Mouse (Mus musculus) embryonic fibroblast, embryonic 13.5 days (primary cell): ENCODE data around the gene Pitpnc1.

ENCODE experiments used
- CTCF ChIP-seq: IDR thresholded peaks from 2 replicates; pipeline ENCODE4 v1.5.1; 2011; ENCODE audit warnings: mild to moderate bottlenecking, control low read depth, low read length, moderate library complexity, borderline replicate concordance; ENCODE audit not compliant: insufficient read depth
- POLR2A ChIP-seq: IDR thresholded peaks from 2 replicates; pipeline ENCODE4 v1.6.1; 2011; ENCODE audit warnings: low read depth, mild to moderate bottlenecking, control low read depth, low read length, moderate library complexity

DNA sequence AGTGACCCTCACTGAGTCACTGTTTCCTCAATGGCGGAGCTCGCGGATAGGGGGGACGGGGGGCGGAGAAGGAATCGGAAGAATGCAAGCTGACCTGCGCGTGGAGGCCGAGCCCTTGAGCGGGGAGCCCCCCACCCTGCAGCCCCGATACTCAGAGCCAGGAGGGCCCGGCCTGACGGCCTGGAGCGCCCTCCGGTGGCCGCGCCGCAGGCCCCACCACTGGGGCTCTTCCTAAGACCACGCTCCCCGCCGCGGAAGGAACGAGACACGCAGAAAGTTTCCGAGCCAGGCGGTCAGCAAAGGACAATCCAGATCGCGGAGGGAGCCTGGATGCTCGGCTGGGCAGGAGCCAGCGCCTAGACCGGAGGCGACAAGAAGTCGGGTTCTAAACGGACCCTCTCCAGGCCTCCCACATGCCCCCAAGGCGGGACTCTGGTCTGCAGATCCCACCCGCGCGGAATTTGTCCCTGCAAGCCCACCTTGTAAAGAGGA, 1.4 kb downstream of the Pitpnc1 start:
- TF ChIP-seq CTCF (peak; percentile 46; the same call in 1 of the 2 replicates), POLR2A (no peak)
